Mouse (Mus musculus): ENCODE results near the gene Cd34. TPM values are rescaled to one million over a fixed set of nuclear protein-coding genes. Genes with fewer than 3 reads are reported as not detected.

Gene Cd34
- total and polyA plus RNA-seq, 3 experiments: 12.6 to 56.0 (median 36.3) TPM

DNA sequence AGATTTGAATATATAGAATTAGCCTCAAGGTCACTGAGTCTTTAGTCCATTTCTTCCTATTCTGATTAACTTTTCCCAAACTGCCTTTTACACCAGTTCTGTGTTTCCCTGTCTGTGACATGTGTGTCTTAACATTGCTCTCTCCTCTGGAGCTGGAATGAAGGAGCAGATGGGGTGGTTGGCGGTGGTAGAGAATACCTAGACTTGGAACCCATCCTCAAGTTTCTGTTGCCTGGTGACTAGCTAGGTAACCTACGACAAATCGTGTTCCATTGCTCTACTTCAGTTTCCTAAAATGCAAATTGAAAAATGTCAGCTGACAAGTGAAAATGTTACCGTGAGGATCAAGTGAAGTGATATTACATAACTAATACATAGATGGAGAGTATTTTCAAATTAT lies 33.4 kb downstream of the Cd34 start:
- no peak for DNase-seq

DNA sequence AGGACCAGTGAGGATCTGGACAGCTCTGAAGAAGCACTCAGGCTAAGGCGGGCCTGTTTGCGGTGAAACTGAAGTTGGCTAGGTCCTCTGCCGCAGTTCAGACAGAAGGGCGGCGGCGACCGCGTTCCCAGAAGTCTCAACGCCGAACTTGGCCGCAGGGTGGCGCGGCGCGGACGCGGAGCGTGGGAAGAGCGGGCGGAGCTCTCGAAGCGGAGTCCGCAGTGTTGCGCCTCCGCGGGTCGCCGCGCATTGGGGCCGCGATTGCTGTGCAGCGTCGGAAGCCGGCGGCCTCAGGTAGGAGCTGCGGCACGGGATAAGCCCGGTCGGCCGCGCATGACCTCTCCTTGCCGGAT lies 37.5 kb downstream of the Cd34 start:
- DNase-seq: peak; percentile 96

DNA sequence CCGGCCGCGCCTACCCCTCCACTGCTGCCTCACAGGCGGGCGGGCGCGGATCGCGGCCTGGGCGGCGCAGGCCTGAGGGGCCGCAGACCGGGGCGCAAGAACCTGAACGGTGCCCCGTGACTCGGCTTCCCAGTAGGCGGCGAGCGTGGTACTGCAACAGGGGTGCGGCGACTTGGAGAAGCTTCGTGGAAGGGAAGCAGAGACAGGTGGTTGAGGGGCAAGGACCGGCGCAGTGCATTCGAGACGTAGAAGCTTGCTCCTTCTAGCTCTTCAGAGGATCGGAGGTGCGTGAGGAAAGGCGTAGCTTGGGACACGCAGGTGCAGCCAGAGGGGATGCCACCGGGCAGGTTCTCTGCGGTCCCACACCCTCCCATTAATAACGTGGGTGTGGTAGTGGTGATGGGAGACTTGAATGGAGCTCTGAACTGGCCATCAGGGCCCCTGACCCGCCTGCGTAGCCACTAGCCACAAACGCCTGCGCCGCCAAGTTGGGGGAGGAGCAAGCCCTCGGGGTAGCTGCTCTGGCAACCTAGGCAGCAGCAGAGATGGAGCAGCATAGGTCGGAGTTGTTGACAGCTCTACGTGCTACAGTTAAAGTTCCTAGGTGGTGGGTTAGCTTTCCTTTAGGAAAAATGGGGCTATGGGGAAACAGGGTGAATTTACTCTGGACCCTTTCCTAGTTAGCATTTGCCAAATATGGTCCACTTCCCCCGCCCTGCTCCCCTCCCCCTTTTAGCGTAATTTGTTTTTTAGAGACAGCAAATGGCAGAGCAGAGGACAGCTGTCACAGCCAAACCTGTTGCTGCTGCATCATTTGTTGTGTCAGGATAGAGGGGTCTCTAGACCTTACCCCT lies 38.1 kb downstream of the Cd34 start:
- peak; percentile 91 for DNase-seq

DNA sequence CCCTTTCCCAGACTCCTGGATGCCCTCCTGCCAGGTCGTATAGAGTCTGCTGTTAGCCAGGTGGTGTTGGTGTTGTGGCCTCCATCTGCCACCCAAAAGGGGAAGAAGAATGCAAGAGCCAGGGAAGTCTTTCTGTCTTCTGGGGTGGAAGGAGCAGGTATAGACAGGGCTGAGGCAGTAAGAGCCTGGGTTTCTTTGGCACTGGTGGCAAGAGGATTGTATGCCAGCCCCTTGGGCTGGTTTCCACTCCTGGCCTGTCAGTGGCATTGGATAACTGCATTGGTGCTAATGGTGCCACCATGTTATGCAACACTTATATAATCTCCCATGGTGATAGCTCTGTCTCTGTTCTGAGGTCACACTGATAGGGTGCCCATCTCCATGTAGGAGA lies 38.7 kb downstream of the Cd34 start:
- DNase-seq: peak; percentile 45

DNA sequence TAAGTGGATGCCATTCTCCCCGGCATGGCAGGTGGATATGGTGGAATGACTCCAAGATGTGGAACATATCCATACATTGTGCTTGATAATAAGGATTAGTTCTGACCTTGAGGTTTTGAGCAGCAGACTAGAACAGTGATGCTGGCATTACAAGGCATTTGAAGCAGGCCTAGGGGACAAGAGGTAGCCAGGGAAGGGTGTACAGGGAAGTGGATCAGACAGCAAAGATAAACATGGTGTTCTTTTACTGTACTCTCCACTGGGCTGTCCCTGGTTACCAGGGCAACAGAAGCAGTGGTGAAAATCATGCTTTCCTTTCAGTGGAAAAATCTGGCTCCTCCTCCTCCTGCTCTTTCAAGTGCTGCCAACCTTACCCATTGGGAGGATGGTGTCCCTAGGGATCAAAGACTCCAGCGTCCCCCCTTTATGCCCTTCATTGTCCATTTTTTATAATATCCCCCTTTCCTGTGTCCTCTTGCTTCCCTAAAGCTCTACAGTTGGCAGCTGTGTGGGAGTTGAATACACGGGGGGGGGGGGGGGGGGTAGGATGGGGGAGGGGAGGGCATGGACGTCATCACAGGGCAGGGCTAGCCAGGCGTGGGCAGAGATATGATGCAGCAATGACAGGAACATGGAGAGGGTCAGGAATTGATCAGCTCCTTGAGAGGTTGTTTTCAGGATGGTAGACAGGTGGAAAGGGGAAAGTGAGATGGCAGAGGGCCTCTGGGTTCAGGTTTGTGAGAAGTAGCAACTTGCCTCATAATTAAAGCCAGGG lies 39.5 kb downstream of the Cd34 start:
- peak; percentile 80 for DNase-seq

DNA sequence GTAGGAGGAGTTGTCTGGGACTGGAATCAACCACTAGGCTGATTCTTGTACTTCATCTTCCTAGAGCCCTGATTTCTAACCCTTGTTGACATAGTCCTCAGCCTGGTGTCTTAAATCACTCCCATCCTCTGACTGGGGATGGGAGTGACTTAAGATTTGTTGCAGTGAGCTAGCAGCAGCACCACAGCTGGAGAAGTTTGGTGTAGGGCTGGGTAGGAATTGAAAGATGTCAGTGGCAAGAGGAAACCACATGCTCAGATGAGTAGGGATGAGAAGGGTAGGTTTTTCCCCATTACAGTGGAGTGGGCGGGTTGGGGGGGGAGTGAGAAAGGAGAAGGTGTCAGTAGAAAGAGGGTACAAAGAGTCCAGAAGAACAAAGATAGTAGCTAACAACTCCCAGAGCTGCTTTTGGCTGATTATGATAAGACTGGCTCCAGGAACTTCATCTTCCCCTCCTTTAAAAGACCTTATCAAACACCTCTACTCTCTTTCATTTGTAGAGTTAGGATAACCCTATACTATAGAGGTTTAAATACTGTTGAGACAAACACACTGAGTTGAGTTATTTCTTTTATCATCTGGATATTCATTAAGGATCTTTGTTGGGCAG lies 42.3 kb downstream of the Cd34 start:
- DNase-seq: no peak

DNA sequence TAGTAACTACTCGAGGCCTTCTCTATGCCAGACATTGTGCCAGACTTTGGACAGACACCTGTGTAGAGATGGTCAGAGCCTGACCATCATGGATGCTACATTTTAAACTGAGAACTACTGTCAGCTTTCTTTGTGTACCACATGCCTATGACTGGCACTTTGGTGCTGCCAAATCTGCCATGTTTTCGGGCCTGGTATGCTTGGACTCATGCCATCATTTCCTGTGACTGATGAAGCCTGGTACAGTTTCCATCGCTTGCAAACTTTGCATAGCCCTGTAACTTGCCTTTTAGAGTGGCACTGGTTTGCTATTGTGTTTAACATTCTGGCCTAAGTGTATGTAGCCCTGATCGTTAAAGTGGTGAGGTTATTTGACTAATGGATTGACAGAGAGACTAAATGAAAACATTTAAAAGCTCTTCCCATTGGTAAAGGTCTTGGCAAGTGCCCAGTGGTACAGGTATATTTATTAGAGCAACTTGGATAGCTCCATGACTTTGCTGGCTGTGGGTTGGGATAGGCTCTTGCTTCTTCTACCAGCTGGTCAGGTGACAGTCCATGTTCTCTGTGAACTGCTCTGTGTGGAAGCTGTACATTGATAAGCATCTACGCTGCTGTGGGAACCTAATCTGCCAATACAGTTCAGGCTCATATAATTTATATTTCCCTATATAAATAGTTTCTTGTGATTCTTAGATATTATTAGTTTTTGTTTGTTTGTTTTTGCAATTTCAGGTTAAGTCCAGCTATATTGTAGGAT lies 44.5 kb downstream of the Cd34 start:
- DNase-seq: no peak

DNA sequence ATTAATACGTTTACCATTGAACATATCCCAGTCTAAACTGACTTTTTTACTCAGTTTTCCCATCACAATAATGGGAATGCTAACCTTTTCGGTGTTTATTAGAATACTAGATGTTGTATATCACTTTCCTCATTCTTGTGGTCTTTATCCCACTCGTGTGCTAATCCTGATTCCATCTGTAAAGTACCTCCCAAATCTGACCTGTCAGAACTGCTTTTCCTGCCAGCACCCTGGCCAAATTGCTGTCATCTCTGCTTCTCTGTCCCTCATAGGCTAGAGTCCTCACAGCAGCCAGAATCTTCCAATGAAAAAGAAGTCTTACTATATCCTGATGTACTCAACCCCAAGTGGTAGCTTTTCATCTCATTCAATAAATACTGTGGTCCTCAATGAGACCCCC lies 46.3 kb downstream of the Cd34 start:
- no peak for DNase-seq

DNA sequence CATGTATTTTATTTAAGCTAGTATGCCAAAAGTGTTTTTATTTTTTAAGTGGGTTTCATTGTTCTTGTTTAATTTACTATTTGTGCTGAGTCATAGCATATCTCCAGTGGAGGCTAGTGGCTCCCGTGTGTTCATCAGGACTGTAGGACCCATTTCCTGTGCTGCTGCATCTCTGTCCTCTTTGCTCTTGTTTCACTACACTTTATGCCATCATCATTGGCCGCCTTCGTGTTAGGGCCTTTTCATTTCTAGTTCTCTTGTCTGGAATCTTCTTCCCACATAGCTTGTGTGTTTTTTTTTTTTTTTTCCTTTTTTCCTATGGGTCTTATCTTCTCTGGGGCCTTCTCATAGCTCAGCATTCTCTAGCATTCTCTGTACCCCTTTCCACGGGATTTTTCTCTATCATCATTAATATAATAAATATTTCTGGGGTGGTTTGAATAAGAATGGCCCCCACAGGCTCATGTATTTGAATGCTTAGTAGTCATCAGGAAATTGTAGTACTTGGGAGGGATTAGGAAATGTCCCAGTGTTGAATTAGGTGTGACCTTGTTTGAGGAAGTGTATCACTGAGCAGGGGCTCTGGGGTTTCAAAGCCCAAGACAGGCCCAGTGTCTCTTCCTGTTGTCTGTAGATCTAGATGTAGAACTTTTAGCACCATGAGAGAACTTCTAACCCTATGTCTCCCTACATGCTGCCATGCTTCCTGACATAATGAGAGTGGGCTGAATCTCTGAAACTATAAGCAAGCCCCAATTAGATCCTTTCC lies 47.0 kb downstream of the Cd34 start:
- no peak for DNase-seq

DNA sequence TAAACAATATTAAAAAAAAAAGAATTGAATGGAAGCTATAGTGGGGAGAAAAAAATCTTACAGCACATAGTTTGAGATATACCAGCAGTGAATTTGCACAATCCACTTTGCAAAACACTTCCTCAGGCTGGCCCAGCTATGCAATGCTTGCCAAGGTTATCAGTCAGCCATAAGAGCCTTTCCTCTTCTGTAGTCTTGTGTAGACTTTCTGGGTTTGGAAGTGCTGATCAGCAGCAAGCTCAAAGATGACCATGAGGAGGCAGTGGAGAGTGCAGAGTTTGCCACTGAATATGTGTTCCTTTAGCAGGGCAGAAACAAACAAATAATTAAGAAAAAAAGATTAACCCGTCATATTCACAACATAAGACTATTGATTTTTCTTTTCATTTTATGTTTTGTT lies 50.4 kb downstream of the Cd34 start:
- DNase-seq: no peak

DNA sequence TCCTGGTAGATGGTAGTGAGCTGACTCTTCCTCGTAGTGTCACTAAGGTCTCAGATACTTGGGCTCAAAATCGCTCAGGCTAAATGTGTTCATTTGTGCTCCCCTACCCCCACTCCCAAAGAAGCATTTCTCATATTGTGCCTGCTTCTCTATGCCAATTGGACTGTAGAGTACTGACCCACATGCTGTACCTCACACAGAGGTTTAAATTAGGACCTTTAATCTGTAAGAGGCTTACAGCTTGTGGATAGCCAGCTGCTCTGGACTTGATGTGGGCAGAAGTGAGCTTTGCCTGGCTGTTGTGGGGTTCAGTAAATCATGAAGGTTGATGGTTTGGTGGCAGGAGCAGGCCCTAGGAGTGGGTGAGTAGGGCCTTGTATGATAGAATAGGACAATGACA lies 52.4 kb downstream of the Cd34 start:
- no peak for DNase-seq

DNA sequence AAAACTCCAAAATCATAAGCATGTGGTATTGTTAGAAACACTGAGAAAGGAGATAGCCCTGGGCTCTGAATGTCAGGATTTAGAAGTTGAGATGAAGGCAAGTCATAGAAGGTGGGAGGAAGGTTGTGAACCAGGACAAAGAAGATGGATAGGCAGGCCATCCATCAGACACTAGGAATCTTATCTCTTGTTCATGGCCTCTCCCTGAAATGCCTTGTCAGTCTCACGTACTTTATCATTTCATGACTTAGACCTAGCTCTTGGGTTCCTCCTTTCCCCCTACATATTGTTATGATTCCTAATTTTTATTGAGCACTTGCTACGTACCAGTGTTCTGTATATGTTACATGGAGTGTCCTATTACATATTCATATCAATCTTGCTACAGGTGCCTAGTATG lies 53.0 kb downstream of the Cd34 start:
- DNase-seq: no peak

DNA sequence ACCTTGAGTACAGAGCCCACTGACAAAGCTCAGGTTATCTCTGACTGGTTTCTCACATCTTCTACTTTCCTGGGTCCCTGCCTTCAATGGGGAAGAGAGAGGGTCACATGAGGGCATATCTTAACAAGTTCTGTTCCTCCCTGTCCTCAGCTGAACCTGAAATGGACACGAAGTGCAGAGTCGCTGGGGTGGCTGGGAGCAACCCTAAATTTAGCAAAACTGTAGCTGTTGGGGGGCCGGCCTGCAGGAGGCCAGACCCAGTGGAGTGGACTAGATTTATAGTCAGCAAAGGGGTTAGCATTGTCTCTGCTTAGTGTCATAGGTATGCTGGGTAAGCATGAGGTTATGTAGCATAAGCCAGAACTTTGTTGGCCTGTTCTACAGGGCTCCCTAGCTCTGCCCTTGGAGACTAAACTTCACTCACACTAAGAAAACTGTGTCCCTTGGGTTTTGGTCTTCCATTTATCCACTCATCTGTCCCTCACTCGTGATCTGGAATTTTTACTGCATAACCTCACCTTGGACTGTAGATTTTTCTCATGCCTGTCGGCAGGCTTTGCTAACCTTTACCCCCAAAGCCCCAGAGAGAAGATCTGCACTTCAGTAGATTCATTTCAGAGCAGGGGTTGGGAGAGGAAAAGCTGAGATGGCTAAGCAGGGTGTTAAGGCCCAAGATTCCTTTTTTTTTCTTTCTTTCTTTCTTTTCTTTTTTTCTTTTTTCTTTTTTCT lies 54.1 kb downstream of the Cd34 start:
- DNase-seq: no peak

DNA sequence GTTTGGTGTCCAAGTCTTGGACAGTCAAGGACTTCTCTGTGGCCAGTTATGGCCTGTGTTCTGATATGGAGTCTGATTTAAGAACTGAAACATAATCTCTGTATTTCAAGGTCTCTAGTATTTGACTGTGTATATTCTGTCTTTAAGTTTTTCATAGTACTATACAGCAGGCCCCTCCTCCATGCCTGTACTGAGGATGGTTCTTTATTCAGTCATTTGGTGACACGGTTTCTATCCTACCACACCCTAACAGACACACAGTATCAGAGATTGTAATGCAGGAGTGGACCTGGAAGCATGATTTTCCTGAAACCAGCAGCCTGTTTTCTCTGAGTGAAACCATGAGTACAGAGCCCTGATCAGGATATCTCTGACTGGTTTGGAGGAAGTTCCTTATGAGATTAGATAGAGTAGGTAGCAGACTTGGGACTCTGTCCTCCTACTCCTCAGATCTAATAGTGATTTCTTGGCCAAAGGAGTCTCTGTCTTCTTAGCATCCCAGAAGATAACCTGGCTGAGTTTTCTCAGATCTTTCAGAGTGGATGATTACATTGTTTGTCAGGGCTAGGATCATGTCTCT lies 54.9 kb downstream of the Cd34 start:
- no peak for DNase-seq

DNA sequence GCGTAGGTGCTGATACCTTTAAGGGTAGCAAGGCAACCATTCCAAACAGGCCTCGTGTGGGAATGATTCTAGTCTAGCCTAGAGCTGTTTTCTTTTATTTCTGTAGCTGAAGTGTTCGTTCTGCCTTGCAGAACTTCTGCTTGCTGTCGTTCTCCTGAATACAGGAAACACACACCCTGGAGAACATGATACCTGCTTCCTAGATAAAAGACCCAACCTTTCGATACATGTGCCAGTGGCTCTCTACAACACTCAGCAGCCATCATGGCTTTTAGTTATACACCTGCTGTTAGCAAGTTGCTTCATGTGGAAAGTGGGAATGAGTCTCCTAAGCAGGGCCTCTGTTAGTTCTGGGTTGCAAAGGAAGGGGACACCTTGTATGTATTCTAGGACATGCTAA lies 55.6 kb downstream of the Cd34 start:
- DNase-seq: no peak

DNA sequence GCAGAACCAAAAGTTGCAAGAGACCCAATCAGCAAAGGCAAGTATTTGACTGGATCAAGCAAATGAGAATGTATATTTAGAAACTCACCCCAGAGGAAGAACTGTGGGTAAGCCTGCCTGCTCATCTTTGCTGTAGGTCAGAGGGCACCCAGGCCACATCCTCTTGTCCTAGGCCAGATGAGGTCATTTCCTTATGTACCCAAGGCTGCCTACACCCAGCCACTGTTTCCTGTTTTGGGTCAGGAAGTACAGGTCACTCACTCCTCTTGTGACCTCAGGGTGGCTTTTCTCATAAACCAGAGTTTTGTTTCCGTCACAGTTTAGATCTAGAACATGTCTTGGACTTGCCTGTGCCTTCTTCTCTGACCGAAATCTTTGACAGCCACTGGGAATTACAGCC lies 56.6 kb downstream of the Cd34 start:
- peak; percentile 76 for DNase-seq

DNA sequence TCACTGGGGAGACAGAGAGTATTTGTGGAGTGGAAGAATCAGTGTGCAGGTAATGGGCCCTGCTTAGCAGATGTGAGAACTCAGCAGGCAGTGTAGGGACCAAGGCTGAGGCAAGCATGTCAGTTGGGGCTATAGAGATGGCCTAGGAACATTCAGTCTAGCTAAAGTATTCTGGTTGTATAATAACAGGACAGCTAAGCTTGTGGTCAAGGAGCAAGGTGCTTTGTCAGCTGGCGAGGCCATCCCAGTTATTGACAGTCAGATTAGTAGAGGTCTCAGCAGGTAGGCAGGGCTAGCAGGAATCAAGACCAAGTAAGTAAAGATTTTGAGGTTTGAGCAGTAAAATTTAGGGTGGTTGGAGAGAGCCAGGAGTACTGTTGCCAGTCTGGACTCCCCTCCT lies 59.8 kb downstream of the Cd34 start:
- DNase-seq: no peak

DNA sequence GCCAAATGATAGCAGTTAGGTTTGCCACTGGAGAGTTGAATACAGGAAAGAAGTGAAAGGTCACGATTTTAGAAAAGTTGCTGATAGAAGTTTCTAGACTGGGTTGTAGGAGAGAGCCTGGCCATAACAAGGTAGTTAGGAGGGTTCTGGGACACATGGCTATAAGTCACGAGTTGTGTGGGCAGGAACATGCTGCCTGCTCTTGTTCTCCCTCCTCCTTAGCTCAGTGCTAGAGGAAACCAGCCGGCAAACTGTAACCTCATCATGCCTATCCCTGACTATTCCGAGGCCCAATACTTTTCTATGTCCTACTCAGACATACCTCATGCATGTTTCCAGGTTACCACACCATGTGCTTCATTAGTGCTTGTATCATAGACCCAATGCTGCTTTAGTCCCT lies 64.7 kb downstream of the Cd34 start:
- DNase-seq: no peak

DNA sequence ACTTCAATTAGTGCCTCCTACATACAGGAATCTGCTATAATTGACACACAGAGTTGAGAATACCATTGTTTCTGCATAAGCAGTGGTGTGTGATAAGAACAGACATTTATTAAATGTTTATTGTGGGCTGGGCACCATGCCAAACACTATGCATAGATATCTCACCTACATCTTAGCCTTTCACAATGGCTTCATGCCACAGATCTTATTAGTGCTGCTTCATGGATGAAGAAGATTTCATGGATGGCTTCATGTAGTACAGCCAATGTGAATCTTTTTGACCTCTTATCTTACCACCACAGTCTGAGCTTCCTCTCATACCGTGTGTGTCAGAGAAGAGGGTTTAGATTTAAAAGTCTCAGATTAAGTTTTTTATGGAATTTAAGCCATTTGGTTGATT lies 65.6 kb downstream of the Cd34 start:
- DNase-seq: no peak

DNA sequence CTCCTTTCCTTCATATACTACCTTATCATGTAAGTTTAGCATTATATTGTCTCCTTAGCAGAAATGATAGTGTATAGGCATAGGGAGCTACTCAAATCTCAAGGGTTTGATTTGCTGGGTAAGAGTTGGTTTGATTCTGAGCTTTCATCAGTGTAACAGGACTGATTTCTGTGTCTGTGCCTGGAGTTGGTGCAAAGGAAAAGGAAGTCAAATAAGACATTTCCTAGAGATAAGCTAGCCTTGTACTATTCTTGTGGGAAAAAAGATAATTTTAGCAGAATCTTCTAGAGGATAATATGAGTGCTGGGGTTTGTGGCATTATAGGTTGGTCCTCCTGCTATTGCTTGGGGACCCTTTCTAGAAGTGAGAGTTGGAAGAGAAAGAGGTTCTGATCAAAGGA lies 67.6 kb downstream of the Cd34 start:
- no peak for DNase-seq
